Mouse (Mus musculus) cortical plate, adult 2 months (tissue): ENCODE data around the gene Litaf. TPM values are rescaled to one million over a fixed set of nuclear protein-coding genes. Genes with fewer than 3 reads are reported as not detected.

ENCODE experiments used
- H3K27ac ChIP-seq: fragments of 200-500 bp; 2 replicates; pipeline ENCODE4 v1.5.1; 2012; ENCODE audit warnings: low read length, control low read depth, inconsistent platforms; ENCODE audit not compliant: insufficient read depth
- H3K4me1 ChIP-seq: fragments of 200-500 bp; 2 replicates; pipeline ENCODE4 v1.6.1; 2011; ENCODE audit warnings: low read length; ENCODE audit not compliant: control insufficient read depth, insufficient read depth
- H3K4me3 ChIP-seq: fragments of 200-500 bp; 2 replicates; pipeline ENCODE4 v1.5.1; 2011; ENCODE audit warnings: mild to moderate bottlenecking, low read length, control low read depth; ENCODE audit not compliant: insufficient read depth
- CTCF ChIP-seq: fragments of 200-500 bp; IDR thresholded peaks from 2 replicates; pipeline ENCODE4 v1.5.1; 2011; ENCODE audit warnings: mild to moderate bottlenecking, control low read depth, low read length; ENCODE audit not compliant: insufficient read depth; ENCODE audit errors: extremely low read depth
- POLR2A ChIP-seq: fragments of 200-500 bp; IDR thresholded peaks from 2 replicates; pipeline ENCODE4 v1.6.1; 2011; ENCODE audit warnings: mild to moderate bottlenecking, low read length, control low read depth; ENCODE audit not compliant: insufficient read depth; ENCODE audit errors: extremely low read depth
- polyA plus RNA-seq: library from polyadenylated mRNA; depleted of rRNA; stranded (reverse); fragments of >200 nt; gene quantifications from 2 replicates; pipeline ENCODE4 v1.2.3, GENCODE M21; 2012

Litaf gene
- polyA plus RNA-seq, 1 experiment: 45.0 TPM

DNA sequence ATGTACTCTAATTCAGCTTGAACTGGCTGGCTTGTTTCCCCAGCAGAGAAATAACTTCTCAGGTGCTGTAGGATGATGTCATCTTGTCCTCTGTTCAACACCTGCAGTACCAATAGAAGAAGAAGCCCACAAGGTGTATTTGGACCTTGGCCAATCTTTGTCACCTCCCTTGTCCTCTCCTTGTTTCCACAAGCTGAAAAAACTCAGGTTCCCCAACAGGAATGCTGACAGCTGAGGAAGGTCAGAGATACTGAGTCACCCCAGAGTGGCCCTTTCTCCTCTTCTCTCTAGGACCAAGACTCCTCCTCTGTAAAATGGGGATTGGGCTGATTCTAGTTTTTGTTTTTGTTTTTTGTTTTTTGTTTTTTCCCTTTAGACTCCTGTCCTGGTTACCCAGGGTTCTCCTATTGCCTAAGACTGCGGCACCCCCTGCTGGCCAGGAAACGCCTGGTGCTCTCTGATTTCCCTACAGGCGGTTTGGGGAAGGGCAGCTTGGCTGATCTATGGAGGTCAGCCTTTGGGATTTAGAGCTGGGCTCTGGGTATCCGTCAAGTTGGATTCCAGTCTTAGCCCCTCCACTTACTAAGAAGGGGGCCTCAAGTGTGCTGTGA, 31.7 kb downstream of the Litaf start:
- peak; percentile 99 for TF ChIP-seq CTCF
- no peak for TF ChIP-seq POLR2A
- Histone ChIP-seq H3K4me3 (no peak overlapping the region), H3K27ac (no peak overlapping the region), H3K4me1 (no peaks in the 10 kb centered on the region)

- H3K4me3 ChIP-seq: no peak overlapping the region
- no peak for TF ChIP-seq POLR2A
- TF ChIP-seq CTCF: peak; percentile 45; the same call in 1 of the 2 replicates
- no peaks in the 10 kb centered on the region for H3K4me1 ChIP-seq
- H3K27ac ChIP-seq: no peak overlapping the region
Measured at GRCm38 (mm10) chr16:11031320-11031719, 34.6 kb downstream of the Litaf start.

DNA sequence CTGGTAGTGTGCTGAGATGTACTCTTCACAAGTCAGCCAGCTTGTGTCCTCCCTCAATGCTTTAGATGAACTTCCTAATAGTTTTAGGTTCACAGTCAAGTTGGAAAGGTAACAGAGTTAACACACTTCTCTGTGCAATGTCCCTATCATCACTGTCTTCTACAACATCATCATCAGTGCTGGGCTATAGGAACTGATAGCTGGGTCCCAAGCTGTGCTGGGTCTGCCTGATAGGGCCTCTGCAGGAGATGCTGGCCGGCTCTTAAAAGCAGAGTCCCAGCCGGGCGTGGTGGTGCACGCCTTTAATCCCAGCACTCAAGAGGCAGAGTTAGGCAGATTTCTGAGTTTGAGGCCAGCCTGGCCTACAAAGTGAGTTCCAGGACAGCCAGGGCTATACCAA, 35.1 kb downstream of the Litaf start:
- H3K4me1 ChIP-seq: no peaks in the 10 kb centered on the region
- no peak overlapping the region for H3K27ac ChIP-seq
- TF ChIP-seq POLR2A (no peak), CTCF (no peak)
- H3K4me3 ChIP-seq: no peak overlapping the region

GRCm38 (mm10) chr16:11028206-11028605, 37.8 kb downstream of the Litaf start:
- H3K4me1 ChIP-seq: no peaks in the 10 kb centered on the region
- H3K27ac ChIP-seq: no peak overlapping the region
- no peak for TF ChIP-seq CTCF
- no peak for TF ChIP-seq POLR2A
- H3K4me3 ChIP-seq: no peak overlapping the region

DNA sequence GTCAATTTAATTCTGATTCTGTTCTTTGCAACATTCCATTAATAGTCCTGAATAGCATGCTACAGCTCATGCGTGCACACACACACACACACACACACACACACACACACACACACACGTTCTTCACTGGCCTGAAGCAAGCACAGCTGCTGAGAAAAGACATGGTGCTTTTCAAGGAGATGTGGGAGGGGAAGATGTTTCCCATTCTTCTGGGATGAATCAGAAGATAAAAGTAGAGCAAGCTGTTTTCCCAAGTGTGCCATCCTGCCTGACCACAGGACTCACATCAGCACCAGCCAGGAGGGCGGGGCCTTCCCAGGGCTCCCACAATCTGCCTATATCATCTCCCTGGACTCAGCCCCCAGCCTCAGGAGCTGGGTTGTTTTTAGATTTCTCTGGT, 41.1 kb downstream of the Litaf start:
- H3K27ac ChIP-seq: no peak overlapping the region
- H3K4me1 ChIP-seq: no peaks in the 10 kb centered on the region
- no peak overlapping the region for H3K4me3 ChIP-seq
- TF ChIP-seq CTCF: no peak
- no peak for TF ChIP-seq POLR2A

DNA sequence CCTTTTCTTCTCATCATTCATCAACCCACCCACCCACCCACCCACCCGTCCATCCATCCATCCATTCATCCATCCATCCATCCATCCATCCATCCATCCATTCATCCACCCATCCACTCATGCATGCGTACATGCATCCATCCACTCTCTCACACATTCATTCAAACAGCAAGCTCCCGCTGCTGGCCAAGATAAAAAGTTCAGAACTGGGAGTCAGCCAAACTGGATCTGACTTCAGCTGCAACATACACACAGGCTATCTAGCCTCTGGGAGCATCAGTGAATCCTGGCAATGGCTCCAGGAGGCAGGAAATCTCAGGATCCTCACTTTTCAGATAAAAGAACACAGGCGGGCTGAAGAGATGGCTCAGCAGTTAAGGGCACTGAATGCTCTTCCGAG, 42.3 kb downstream of the Litaf start:
- TF ChIP-seq POLR2A (no peak), CTCF (no peak)
- Histone ChIP-seq H3K4me1 (no peaks in the 10 kb centered on the region), H3K27ac (no peak overlapping the region), H3K4me3 (no peak overlapping the region)

DNA sequence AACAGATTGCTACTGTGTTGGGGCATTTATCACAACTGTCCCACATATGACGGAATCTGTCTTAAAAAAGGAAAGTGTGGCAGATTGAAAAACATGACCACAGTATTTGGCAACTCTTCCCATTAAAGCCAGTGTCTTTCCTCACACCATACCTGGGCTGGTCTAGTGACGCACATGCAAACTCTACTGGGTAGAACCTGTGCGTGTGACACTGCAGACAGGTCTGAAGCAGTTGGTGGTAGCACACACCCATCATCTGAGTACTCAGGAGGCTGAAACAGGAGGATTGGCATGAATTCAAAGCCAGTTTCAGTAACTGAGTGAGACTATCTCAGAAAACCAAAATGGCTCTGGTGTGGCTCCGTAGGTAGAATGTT, 43.9 kb downstream of the Litaf start:
- no peak overlapping the region for H3K4me3 ChIP-seq
- no peak overlapping the region for H3K27ac ChIP-seq
- no peaks in the 10 kb centered on the region for H3K4me1 ChIP-seq
- no peak for TF ChIP-seq POLR2A
- TF ChIP-seq CTCF: no peak

GRCm38 (mm10) chr16:11021403-11022112, 44.4 kb downstream of the Litaf start:
- TF ChIP-seq CTCF (no peak), POLR2A (no peak)
- Histone ChIP-seq H3K4me1 (no peaks in the 10 kb centered on the region), H3K27ac (0 out of 2 replicates have a peak overlapping the region, but pooled peaks have one; percentile 48), H3K4me3 (no peak overlapping the region)

GRCm38 (mm10) chr16:11017807-11018595, 48.0 kb downstream of the Litaf start:
- Histone ChIP-seq H3K4me1 (no peaks in the 10 kb centered on the region), H3K4me3 (no peak overlapping the region), H3K27ac (no peak overlapping the region)
- no peak for TF ChIP-seq POLR2A
- no peak for TF ChIP-seq CTCF
